Mouse (Mus musculus): Measurements from ENCODE around the gene BC037034. TPM values are rescaled to one million over a fixed set of nuclear protein-coding genes. Genes with fewer than 3 reads are reported as not detected.

BC037034 gene
- total and polyA plus RNA-seq, 2 experiments from 2014 or later: 17.3 to 79.2 TPM

DNA sequence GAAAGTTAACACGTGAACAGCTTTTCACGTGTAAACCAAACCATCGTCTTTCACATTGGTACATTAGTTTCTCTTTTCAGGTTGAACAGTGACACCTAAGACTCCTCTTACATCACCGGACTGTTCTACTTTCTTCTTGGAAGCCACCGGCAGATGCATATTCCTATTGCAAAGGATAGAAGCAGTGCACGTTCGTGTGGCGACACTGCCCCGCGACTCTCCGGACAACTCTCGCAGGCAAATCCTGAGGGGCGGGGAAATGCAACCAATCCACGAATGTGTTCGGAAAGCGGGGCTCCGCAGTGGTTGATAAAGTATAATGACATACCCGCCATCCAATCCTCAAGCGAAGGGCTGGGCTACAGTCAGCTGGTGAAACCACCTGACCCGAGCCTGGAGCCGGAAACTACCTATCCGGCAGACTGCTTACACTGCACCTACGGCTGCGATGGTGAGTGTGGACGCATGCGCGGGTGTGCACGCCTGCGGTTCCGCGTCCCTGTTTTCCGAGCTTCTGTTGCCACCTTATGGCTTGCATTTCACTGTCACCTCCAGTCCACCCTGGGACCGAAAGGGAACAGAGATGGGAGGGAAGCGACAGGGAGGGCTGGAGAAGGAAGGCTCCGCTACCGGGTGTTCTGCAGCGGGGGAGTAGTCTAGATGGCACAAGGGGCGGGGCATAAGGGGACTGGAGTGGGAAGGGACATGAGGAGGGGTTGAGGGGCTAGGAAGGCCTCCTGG, 8.3 kb downstream of the BC037034 start, which contains the start of gene Lamtor4:
TSS of gene Lamtor4 (plus strand) at position 130 of the 741 bp plus-strand sequence.
- H3K4me2 ChIP-seq (ENCODE audit: low read depth, low read length, poor library complexity, severe bottlenecking): peak within 1 kb of the TSS; percentile 89
- peak; percentile 100 for ATAC-seq (ENCODE audit: low FRiP score)
- WGBS: under 1% methylated on average over 38 of the region's 38 CpGs

DNA sequence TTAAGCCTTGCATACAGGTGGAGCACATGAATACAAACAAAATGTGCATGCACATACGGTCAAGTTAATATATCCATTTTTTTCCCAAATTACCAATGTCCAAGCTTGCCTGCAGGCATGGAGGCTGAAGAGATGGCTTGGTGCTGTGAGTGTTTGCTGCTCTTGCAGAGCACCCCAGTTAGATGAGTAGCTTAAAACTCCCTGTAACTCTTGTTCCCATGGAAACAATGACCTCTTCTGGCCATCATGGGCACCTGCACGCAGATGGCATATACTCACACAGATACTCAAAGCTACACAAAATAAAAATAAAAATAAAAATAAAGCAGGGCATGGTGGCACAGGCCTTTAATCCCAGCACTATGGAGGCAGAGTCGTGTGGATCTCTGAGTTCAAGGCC, 10.8 kb downstream of the BC037034 start:
- H3K27me3 ChIP-seq (ENCODE audit: insufficient read depth, low read length): no peaks in the 10 kb centered on the region
- H3K27ac ChIP-seq (ENCODE audit: low read depth, low read length): no peak overlapping the region
- ATAC-seq (ENCODE audit: low FRiP score) (no peak), DNase-seq (ENCODE audit: low spot score) (no peak)
- 0 out of 2 replicates have a peak, but pooled peaks have one; percentile 9 for TF ChIP-seq CTCF (IDR thresholded peaks at IDR 0.05)
- WGBS: 92% methylated on average over 3 of the region's 3 CpGs
- H3K9me3 ChIP-seq (ENCODE audit: low read length): no peaks in the 10 kb centered on the region
- no peak overlapping the region for H3K9ac ChIP-seq (replicated peaks; ENCODE audit: low read length, poor library complexity, severe bottlenecking)
- no peak overlapping the region for H3K4me2 ChIP-seq (ENCODE audit: low read depth, low read length, poor library complexity, severe bottlenecking)
- H3K4me1 ChIP-seq (ENCODE audit: insufficient read depth, low read length): 0 out of 2 replicates have a peak, but pooled peaks cover 2% of the 10 kb centered on the region
- H3K4me3 ChIP-seq (ENCODE audit: low read depth, low read length): no peak overlapping the region
- H3K36me3 ChIP-seq (ENCODE audit: insufficient read depth, low read length): 0 out of 2 replicates have a peak, but pooled peaks cover 3% of the 10 kb centered on the region

More for the DNA sequence above, 8.3 kb downstream of the BC037034 start, which contains the start of gene Lamtor4:
- Histone ChIP-seq H3K36me3 (ENCODE audit: insufficient read depth, low read length) (peaks cover 22% of the 10 kb centered on the region), H3K27ac (ENCODE audit: low read depth, low read length) (peak within 1 kb of the TSS; percentile 85), H3K4me1 (ENCODE audit: insufficient read depth, low read length) (0 out of 2 replicates have a peak, but pooled peaks cover 2% of the 10 kb centered on the region), H3K9me3 (ENCODE audit: low read length) (no peaks in the 10 kb centered on the region), H3K9ac (replicated peaks; ENCODE audit: low read length, poor library complexity, severe bottlenecking) (peak within 1 kb of the TSS; percentile 79), H3K4me3 (ENCODE audit: low read depth, low read length) (peak within 1 kb of the TSS; percentile 66), H3K27me3 (ENCODE audit: insufficient read depth, low read length) (no peaks in the 10 kb centered on the region)
- peak; percentile 59 for TF ChIP-seq CTCF (IDR thresholded peaks at IDR 0.05)
- peak; percentile 98 for DNase-seq (ENCODE audit: low spot score)

DNA sequence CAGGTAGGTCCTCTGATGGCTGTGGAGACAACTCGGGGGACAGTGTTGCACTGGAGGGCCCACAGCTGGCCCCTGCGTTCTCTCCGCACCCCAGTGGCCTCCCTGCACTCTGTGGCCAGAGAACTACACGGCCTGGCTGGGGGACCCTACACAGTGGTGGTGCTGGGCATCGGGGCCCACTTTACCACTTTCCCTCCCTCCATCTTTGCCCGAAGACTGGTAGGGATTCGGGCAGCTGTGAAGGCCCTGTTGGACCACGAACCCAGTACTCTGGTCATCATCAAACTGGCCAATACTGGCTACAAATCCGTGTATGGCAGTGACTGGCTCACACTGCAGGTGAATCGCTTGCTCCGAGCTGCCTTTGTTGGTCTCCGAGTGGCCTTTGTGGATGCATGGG, 12.7 kb downstream of the BC037034 start:
- no peak for TF ChIP-seq CTCF (IDR thresholded peaks at IDR 0.05)
- H3K36me3 ChIP-seq (ENCODE audit: insufficient read depth, low read length): no peaks in the 10 kb centered on the region
- 84% methylated on average over 12 of the region's 12 CpGs for WGBS
- no peaks in the 10 kb centered on the region for H3K9me3 ChIP-seq (ENCODE audit: low read length)
- DNase-seq (ENCODE audit: low spot score) (no peak), ATAC-seq (ENCODE audit: low FRiP score) (no peak)
- no peaks in the 10 kb centered on the region for H3K4me1 ChIP-seq (ENCODE audit: insufficient read depth, low read length)
- H3K27me3 ChIP-seq (ENCODE audit: insufficient read depth, low read length): no peaks in the 10 kb centered on the region
- H3K9ac ChIP-seq (replicated peaks; ENCODE audit: low read length, poor library complexity, severe bottlenecking): no peak overlapping the region
- H3K4me3 ChIP-seq (ENCODE audit: low read depth, low read length): no peak overlapping the region
- no peak overlapping the region for H3K27ac ChIP-seq (ENCODE audit: low read depth, low read length)
- no peak overlapping the region for H3K4me2 ChIP-seq (ENCODE audit: low read depth, low read length, poor library complexity, severe bottlenecking)

GRCm38 (mm10) chr5:138241511-138241910, 22.3 kb downstream of the BC037034 start:
- no peaks in the 10 kb centered on the region for H3K27me3 ChIP-seq (ENCODE audit: insufficient read depth, low read length)
- H3K27ac ChIP-seq (ENCODE audit: low read depth, low read length): no peak overlapping the region
- WGBS: 41% methylated on average over 2 of the region's 2 CpGs
- H3K4me2 ChIP-seq (ENCODE audit: low read depth, low read length, poor library complexity, severe bottlenecking): no peak overlapping the region
- ATAC-seq (ENCODE audit: low FRiP score) (no peak), DNase-seq (ENCODE audit: low spot score) (no peak)
- no peak overlapping the region for H3K4me3 ChIP-seq (ENCODE audit: low read depth, low read length)
- no peaks in the 10 kb centered on the region for H3K36me3 ChIP-seq (ENCODE audit: insufficient read depth, low read length)
- no peak overlapping the region for H3K9ac ChIP-seq (replicated peaks; ENCODE audit: low read length, poor library complexity, severe bottlenecking)
- H3K4me1 ChIP-seq (ENCODE audit: insufficient read depth, low read length): no peaks in the 10 kb centered on the region
- no peak for TF ChIP-seq CTCF (IDR thresholded peaks at IDR 0.05)
- no peaks in the 10 kb centered on the region for H3K9me3 ChIP-seq (ENCODE audit: low read length)

GRCm38 (mm10) chr5:138234224-138234623, 29.6 kb downstream of the BC037034 start:
- H3K4me2 ChIP-seq (ENCODE audit: low read depth, low read length, poor library complexity, severe bottlenecking): no peak overlapping the region
- no peaks in the 10 kb centered on the region for H3K9me3 ChIP-seq (ENCODE audit: low read length)
- no peaks in the 10 kb centered on the region for H3K27me3 ChIP-seq (ENCODE audit: insufficient read depth, low read length)
- no peaks in the 10 kb centered on the region for H3K4me1 ChIP-seq (ENCODE audit: insufficient read depth, low read length)
- no peaks in the 10 kb centered on the region for H3K36me3 ChIP-seq (ENCODE audit: insufficient read depth, low read length)
- no peak for DNase-seq (ENCODE audit: low spot score)
- H3K4me3 ChIP-seq (ENCODE audit: low read depth, low read length): no peak overlapping the region
- no peak for TF ChIP-seq CTCF (IDR thresholded peaks at IDR 0.05)
- ATAC-seq (ENCODE audit: low FRiP score): no peak
- H3K27ac ChIP-seq (ENCODE audit: low read depth, low read length): no peak overlapping the region
- H3K9ac ChIP-seq (replicated peaks; ENCODE audit: low read length, poor library complexity, severe bottlenecking): no peak overlapping the region

DNA sequence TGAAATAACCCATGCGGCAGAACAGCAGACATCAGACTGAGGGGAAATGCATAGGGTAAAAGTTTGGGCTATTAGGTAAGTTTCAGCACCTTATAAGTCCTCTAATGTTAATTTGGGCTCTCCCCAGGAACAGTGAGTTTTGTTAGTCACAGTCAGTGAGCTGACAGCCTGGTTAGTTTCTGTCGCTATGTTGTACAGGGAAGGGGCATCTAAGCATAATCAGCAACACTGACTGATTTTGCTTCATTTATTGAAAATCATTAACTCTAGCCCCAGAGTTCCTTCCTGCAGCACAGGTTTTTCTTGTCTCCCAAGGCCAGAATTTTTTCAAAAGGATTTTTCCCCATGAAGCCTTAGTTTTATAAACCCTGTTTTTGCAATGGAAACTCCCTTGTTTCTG, 30.1 kb downstream of the BC037034 start:
- TF ChIP-seq CTCF (IDR thresholded peaks at IDR 0.05): no peak
- no peak overlapping the region for H3K9ac ChIP-seq (replicated peaks; ENCODE audit: low read length, poor library complexity, severe bottlenecking)
- no peaks in the 10 kb centered on the region for H3K4me1 ChIP-seq (ENCODE audit: insufficient read depth, low read length)
- H3K36me3 ChIP-seq (ENCODE audit: insufficient read depth, low read length): no peaks in the 10 kb centered on the region
- 86% methylated on average over 2 of the region's 2 CpGs for WGBS
- no peak overlapping the region for H3K4me3 ChIP-seq (ENCODE audit: low read depth, low read length)
- H3K27ac ChIP-seq (ENCODE audit: low read depth, low read length): no peak overlapping the region
- H3K9me3 ChIP-seq (ENCODE audit: low read length): no peaks in the 10 kb centered on the region
- no peak for DNase-seq (ENCODE audit: low spot score)
- no peak overlapping the region for H3K4me2 ChIP-seq (ENCODE audit: low read depth, low read length, poor library complexity, severe bottlenecking)
- no peaks in the 10 kb centered on the region for H3K27me3 ChIP-seq (ENCODE audit: insufficient read depth, low read length)
- ATAC-seq (ENCODE audit: low FRiP score): no peak
